Mouse (Mus musculus): ENCODE results near the gene Klrk1.
"Not testable (repeated sequence)": the region's sequence is repeated elsewhere in the genome, so short reads cannot be mapped to it uniquely, and the experiment has no call there.

The Klrk1 gene

DNA sequence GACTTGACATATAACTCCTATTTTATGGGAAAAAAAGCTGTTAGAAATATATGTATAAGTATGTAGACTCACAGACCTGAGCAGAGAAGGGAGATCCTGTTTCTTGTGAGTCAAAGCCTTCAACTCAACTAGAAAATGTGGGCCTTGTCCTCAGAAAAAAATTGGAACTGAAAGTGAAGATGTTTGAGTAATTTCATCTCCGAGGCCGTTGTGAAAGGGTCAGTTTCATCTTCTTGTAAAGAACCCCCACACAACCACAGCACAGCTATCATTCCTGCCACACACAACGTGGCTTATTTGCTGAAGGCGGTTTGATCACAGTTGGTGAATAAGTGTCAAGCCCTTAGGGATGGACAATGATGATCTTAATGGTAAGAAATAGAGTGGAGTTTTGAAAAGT lies at the start of gene Klrk1:
Klrk1 (minus strand) TSS at position 130 of the 400 bp plus-strand sequence.
- DNase-seq (ENCODE audit: low spot score), result no peak

DNA sequence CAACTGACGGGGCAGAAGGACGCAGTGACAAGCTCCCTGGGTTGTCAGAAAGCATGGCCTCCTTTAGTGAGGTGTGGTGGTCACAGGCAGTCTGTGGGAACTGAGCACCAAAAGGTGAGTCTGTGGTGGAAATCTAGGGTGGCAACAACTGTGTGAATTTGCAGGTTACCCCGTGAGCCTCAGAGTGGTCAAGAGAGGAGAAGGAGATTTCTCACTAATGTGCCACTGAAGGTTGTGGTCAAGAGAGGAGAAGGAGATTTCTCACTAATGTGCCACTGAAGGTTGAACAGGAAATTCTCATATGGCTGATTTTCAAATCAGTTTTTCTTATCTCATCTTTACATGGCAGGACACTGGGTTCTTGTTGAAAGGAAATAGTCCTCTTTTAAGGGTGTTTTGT lies 37.6 kb upstream of the Klrk1 start:
- not testable (repeated sequence) for DNase-seq (ENCODE audit: low spot score)

DNA sequence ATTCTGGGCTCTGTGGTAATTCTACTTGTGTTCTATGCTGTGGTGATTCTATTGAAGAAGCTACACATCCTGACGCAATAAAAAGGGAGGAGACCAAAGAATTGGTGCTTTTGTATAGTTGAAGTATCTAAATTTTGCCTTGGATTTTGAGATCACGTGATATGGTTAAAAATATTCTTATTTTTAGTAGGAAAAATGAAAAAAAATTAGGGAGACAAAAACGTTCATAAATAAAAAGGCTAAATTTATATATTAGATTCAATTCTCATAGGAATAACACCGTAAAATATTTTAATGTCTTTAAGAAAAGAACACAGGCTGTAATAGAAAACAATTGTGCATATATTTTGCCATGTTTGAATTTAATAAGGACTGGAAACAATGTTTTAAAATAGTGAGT lies 36.9 kb upstream of the Klrk1 start, which contains the start of gene Klrc2:
Klrc2 (minus strand) TSS at position 101 of the 400 bp plus-strand sequence.
- DNase-seq (ENCODE audit: low spot score), result not testable (repeated sequence)

DNA sequence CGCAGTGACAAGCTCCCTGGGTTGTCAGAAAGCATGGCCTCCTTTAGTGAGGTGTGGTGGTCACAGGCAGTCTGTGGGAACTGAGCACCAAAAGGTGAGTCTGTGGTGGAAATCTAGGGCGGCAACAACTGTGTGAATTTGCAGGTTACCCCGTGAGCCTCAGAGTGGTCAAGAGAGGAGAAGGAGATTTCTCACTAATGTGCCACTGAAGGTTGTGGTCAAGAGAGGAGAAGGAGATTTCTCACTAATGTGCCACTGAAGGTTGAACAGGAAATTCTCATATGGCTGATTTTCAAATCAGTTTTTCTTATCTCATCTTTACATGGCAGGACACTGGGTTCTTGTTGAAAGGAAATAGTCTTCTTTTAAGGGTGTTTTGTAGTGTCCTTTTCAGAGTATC lies 20.4 kb upstream of the Klrk1 start:
- DNase-seq (ENCODE audit: low spot score), result not testable (repeated sequence)

DNA sequence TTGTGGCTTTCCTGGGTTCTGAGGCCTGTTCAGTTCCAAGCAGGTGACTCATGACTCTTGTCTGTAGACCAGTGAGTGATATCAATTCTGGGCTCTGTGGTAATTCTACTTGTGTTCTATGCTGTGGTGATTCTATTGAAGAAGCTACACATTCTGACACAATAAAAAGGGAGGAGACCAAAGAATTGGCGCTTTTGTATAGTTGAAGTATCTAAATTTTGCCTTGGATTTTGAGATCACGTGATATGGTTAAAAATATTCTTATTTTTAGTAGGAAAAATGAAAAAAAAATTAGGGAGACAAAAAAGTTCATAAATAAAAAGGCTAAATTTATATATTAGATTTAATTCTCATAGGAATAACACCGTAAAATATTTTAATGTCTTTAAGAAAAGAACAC lies 19.6 kb upstream of the Klrk1 start, which contains the start of gene Klrc3:
Klrc3 (minus strand) TSS at position 101 of the 400 bp plus-strand sequence.
- DNase-seq (ENCODE audit: low spot score), result not testable (repeated sequence)

DNA sequence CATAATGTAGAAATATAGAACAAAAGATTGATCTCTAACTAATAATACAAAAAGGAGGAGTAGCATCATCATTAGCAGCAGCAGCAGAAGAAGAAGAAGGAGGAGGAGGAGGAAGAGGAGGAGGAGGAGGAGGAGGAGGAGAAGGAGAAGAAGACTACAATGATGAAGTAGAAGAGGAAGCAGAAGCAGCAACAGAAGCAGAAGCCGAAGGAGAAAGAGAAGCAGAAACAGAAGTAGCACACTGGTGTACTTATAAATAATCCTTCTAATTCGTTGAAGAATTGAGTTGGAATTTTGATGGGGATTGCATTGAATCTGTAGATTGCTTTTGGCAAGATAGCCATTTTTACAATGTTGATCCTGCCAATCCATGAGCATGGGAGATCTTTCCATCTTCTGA lies 7.4 kb upstream of the Klrk1 start:
- not testable (repeated sequence) for DNase-seq (ENCODE audit: low spot score)

DNA sequence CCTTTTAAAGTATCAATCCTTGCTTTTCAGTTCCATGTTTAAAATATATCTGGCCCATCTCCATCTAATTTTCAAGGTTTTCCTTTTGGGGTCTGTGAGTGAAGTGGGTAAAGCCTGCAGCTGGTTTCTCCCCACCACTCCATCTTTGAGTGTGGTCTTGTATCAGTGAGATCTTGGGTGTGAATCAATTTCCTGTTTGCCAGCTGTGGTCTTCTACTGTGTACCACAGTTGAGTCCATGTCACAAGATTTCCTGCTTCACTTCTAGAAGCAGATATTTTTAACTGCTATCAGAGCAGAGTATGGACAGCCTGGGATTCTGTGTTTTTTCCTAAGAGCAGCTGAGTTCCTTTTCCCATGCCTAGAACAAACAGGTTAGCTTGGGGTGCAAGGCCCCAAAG lies 15.3 kb downstream of the Klrk1 start:
- DNase-seq (ENCODE audit: low spot score), result no peak

DNA sequence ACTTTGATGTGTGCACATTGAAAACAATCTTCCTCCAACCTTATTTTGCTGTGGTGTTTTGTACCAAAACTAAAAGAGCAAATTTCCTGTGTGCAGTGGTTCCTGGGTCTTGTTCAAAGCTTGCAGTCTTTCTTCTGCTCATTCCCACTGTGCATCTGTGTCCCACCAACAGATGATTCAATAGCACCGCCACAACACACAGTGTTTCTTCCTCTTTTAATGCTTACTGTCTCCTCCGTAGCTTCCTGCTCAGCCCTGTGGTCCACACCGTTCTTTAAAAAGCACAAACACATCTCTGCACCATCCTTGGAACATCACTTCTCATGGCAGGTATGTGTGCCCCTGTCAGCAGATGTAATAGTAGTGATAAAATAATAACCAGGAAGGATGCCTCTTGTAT lies 32.2 kb downstream of the Klrk1 start, which contains the start of gene Klrd1:
Klrd1 (plus strand) TSS at position 275 of the 400 bp plus-strand sequence.
- DNase-seq (ENCODE audit: low spot score), result no peak

DNA sequence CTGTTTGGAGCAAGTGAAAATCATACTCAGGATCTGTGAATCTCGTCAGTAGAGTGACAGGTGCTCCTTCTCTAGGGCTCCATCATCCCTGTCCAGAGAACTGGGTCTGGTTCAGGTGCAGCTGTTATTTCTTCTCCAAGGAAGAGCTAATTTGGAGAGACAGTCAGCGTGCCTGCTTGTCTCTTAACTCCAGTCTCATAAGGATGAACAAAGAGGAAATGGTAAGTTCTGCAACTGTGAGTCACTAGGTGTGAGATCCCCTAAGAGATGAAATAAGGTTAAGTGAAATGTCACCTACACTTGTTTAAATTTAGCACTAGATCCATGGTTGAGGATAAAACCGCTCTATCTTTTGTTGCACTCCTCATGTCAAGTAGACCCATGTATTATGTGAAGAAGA lies 40.6 kb downstream of the Klrk1 start:
- no peak for DNase-seq (ENCODE audit: low spot score)

DNA sequence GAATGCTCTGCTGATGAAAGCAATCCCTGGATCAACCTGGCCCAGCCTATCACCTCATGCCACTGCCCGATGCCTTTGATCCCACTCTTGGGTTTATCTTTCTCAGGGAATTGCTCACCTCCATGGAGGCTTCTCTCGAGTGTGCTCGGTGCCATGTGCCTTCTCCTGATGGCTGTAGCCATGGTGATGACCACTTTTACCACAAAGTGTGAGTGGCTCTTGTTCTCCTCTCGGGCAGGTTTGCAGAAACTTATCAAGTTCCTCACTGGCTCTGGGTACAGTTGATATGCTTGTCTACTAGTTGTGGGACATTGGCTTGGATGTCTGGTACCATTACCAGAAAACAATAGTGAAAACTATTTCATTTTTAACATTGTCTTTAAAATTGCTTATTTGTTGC lies 41.8 kb downstream of the Klrk1 start:
- DNase-seq (ENCODE audit: low spot score), result no peak

DNA sequence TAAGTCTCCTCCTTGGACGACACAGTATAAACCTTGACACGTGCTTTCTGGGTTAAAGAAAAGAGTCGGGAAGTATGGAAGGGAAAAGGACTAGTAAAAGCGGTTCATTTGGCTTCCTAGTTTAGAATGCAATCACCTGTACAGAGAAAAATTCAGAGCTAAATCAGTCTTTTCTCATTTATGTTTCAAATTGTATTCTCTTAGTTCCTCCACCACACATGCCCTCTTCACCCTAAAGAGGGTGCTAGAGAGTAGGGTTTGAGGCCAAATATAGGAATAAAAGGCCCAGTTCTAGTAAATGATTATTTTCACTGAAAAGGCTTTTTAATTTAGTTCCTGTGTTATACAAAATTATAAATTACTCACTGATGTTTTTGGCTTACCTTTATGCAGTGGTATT lies 42.4 kb downstream of the Klrk1 start:
- DNase-seq (ENCODE audit: low spot score), result no peak

DNA sequence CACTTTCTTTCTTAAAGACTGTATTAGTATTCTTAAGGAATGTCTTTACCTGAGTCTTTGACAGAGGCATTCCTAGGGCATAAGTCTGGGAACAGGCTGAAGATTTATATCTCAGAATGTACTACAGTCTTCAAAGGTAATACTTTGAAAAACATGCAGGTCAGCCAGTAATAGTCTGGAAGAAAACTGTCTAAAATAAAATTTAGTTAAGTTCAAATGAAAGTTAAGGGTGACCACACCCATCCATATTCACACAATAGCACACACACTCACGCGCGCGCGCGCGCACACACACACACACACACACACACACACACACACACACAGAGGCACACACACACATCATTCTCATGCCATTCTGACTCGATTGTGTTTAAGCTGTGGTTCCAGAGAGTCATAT lies 46.1 kb downstream of the Klrk1 start, which contains the start of gene Klre1:
Klre1 (plus strand) TSS at position 301 of the 400 bp plus-strand sequence.
- no peak for DNase-seq (ENCODE audit: low spot score)

DNA sequence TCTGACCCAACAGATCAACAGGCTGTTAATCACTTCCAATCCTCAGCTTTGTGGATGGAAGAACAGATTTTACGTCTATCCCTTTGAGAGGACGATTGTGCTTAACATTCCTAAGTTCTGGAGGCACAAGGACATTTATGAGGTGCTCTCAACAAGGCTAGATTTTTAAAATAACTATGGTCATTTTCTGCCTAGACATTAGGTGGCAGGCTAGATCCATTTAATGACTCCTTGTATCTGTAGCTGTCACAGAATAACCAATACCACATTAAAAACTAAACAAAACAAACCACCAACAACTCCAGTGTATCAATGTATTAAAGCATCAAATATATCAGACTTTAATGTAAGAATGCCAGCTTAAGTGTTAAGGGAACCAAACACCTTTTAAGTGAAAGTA lies 48.3 kb downstream of the Klrk1 start:
- DNase-seq (ENCODE audit: low spot score), result no peak

DNA sequence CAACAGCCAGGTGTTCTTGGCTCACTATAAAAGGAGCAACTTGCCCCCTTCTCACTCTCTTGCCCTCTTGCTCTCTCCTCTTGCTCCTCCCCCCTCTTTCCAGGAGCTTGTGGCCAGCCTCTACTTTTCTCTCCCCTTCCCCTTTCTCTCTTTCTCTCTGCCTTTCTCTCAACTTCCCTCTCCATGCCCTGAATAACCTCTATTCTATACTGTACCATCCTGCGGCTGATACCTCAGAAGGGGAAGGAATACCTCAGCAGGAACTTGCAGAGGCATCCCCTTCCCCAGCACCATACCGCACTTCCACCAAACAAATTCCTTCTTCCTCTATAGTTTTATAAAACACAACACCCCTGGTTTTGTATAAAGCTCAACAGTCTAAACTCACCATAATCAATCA lies 58.4 kb downstream of the Klrk1 start:
- DNase-seq (ENCODE audit: low spot score), result no peak

All from yolk sac, embryonic 10.5 days (tissue).